Mouse (Mus musculus): ENCODE measurements around the gene Fkbp5. TPM values are rescaled to one million over a fixed set of nuclear protein-coding genes. Genes with fewer than 3 reads are reported as not detected.

Fkbp5 gene
- total and polyA plus RNA-seq, 3 experiments: 14.4 to 31.4 (median 22.6) TPM

DNA sequence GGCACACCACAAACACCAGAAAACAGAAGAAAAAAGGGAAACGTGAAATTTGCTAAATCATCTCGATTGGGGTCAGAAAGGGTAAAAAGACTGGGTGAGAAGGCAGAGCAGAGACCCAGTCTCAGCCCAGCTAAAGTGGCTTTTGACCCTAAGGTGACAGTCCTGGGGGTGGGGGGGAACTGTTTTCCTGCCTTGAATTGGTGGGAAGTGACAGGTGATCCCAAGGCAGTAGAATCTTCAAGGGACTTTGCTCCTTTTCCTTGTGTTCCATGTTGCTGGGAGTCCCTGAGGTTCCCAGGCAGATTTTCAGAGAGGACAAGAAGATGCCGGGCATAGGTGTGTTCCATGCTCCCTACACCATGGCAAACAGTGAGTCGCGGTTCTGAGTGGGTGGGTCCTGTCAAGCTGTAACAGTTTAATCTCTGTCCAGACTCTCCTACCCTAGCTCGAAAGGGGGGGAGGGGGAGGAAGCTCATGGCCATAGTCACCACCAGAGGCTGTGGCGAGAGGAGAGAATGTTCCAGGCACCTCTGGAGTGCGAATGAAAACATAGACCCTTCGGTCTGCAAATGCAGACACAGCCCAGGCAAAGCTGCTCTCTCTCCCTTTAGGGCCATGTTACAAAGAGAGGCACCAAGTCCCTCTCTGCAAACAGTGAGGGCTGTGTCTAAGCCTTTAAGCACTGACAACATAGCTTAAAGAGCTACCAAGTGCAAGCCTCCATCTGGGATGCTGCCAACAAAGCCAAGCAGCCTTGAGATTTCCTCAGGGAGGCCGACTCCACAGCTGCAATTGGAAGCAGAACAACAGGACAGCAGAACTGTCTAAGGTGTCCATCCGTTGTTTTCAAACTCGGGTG lies 10.1 kb upstream of the Fkbp5 start:
- Histone ChIP-seq H3K9me3 (replicated peaks; ENCODE audit: low read length) (no peaks in the 10 kb centered on the region), H3K4me1 (ENCODE audit: control insufficient read depth in 1 of 2, insufficient read depth in 2 of 2) (peaks cover 11 to 39% of the 10 kb centered on the region in 2 experiments), H3K79me2 (replicated peaks; ENCODE audit: control insufficient read depth, extremely low read depth, insufficient read depth, poor library complexity, severe bottlenecking) (no peaks in the 10 kb centered on the region), H3K4me2 (ENCODE audit: insufficient read depth, low read depth, poor library complexity, severe bottlenecking) (no peak overlapping the region), H3K9ac (ENCODE audit: insufficient read depth, low read depth) (no peak overlapping the region), H3K27me3 (replicated peaks) (no peaks in the 10 kb centered on the region), H3K4me3 (replicated peaks in 1 of 3; ENCODE audit: low read depth in 2 of 3, low read length in 2 of 3, poor library complexity in 1 of 3) (no peak overlapping the region), H3K36me3 (replicated peaks in 1 of 2; ENCODE audit: control insufficient read depth in 1 of 2, insufficient read depth in 1 of 2, low read length in 1 of 2) (peaks cover 0 to 2% of the 10 kb centered on the region in 2 experiments), H3K27ac (ENCODE audit: insufficient read depth, low read depth) (no peak overlapping the region)
- in situ Hi-C loops (cut with MboI; ENCODE audit: low pct_ligation_motif_present, low pct_unique_long_range_greater_than_20kb, low sequenced_read_pairs): no loop called here
- no peak for TF ChIP-seq PAX5 (IDR thresholded peaks at IDR 0.05; ENCODE audit: low read length)
- TF ChIP-seq GABPA (IDR thresholded peaks at IDR 0.05; ENCODE audit: insufficient replicate concordance, low read depth, low read length): no peak
- no peak for TF ChIP-seq MXI1 (IDR thresholded peaks at IDR 0.05; ENCODE audit: low read depth, low read length)
- no peak for TF ChIP-seq ELF1 (IDR thresholded peaks at IDR 0.05; ENCODE audit: low read depth, low read length)
- TF ChIP-seq BHLHE40 (IDR thresholded peaks at IDR 0.05; ENCODE audit: low read depth, low read length): no peak
- TF ChIP-seq MEF2A (IDR thresholded peaks at IDR 0.05; ENCODE audit: borderline replicate concordance, low read depth, low read length): no peak
- no peak for TF ChIP-seq EP300 (IDR thresholded peaks at IDR 0.05; ENCODE audit: low read length)
- dilution Hi-C loops (cut with MboI; ENCODE audit: extremely low pct_ligation_motif_present, extremely low pct_unique_long_range_greater_than_20kb, low sequenced_read_pairs): no loop called here
- DNase-seq (ENCODE audit: extremely low read depth): no peak

DNA sequence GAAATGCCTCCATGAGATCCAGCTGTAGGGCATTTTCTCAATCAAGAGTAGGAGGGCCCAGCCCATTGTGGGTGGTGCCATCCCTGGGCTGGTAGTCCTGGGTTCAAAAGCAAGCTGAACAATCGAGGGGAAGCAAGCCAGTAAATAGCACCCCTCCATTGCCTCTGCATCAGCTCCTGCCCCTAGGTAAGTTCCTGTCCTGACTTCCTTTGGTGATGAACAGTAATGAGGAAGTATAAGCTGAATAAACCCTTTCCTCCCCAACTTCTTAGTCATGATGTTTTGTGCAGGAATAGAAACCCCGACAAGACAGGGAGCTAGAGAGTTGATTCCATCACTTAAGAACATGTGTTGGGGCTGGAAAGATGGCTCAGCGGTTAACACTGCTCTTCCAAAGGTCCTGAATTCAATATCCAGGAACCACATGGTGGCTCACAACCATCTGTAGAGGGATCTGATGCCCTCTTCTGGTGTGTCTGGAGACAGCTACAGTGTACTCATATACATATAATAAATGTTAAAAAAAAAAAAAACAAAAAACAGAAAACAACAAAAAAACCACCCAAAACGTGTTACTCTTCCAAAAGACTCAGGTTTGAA lies 7.6 kb upstream of the Fkbp5 start:
- Histone ChIP-seq H3K9me3 (replicated peaks; ENCODE audit: low read length) (no peaks in the 10 kb centered on the region), H3K4me2 (ENCODE audit: insufficient read depth, low read depth, poor library complexity, severe bottlenecking) (no peak overlapping the region), H3K27me3 (replicated peaks) (peaks cover 13% of the 10 kb centered on the region), H3K36me3 (replicated peaks in 1 of 2; ENCODE audit: control insufficient read depth in 1 of 2, insufficient read depth in 1 of 2, low read length in 1 of 2) (peaks cover 0 to 2% of the 10 kb centered on the region in 2 experiments), H3K4me1 (ENCODE audit: control insufficient read depth in 1 of 2, insufficient read depth in 2 of 2) (peaks cover 14 to 47% of the 10 kb centered on the region in 2 experiments), H3K79me2 (replicated peaks; ENCODE audit: control insufficient read depth, extremely low read depth, insufficient read depth, poor library complexity, severe bottlenecking) (no peaks in the 10 kb centered on the region), H3K9ac (ENCODE audit: insufficient read depth, low read depth) (no peak overlapping the region), H3K27ac (ENCODE audit: insufficient read depth, low read depth) (no peak overlapping the region), H3K4me3 (replicated peaks in 1 of 3; ENCODE audit: low read depth in 2 of 3, low read length in 2 of 3, poor library complexity in 1 of 3) (no peak overlapping the region)
- no peak; the same call in 1 of the 2 replicates for TF ChIP-seq ZNF384 (IDR thresholded peaks at IDR 0.05; ENCODE audit: low read depth, low read length)
- TF ChIP-seq POLR2AphosphoS2 (IDR thresholded peaks at IDR 0.05; ENCODE audit: low read depth, low read length): no peak
- no peak for TF ChIP-seq JUN (IDR thresholded peaks at IDR 0.05; ENCODE audit: insufficient read depth, low read depth, low read length)
- no peak for TF ChIP-seq MEF2A (IDR thresholded peaks at IDR 0.05; ENCODE audit: borderline replicate concordance, low read depth, low read length)
- peak in 1 of 2 experiments; percentile 27; a peak in 2 of 4 replicates for TF ChIP-seq CTCF (conservative IDR thresholded peaks at IDR 0.05 in 1 of 2, IDR thresholded peaks at IDR 0.05 in 1 of 2; ENCODE audit: low read depth in 2 of 2, low read length in 2 of 2)
- TF ChIP-seq MAFK (IDR thresholded peaks at IDR 0.05; ENCODE audit: insufficient replicate concordance, low read length): no peak
- TF ChIP-seq MAX (IDR thresholded peaks at IDR 0.05; ENCODE audit: low read length): no peak
- TF ChIP-seq MYC (IDR thresholded peaks at IDR 0.05; ENCODE audit: low read depth, low read length): no peak
- no peak for DNase-seq (ENCODE audit: extremely low read depth)
- in situ Hi-C loops (cut with MboI; ENCODE audit: low pct_ligation_motif_present, low pct_unique_long_range_greater_than_20kb, low sequenced_read_pairs): loop anchor here (5.0 to 25.0 kb wide), 3 partner anchors 48 to 313 kb away; partner anchors contain the start of gene Def6
- dilution Hi-C loops (cut with MboI; ENCODE audit: extremely low pct_ligation_motif_present, extremely low pct_unique_long_range_greater_than_20kb, low sequenced_read_pairs): no loop called here
